Mouse (Mus musculus) limb, embryonic 12.5 days (tissue): ENCODE results near the gene Fyb. TPM values are rescaled to one million over a fixed set of nuclear protein-coding genes. Genes with fewer than 3 reads are reported as not detected.
"Not testable (repeated sequence)": the region's sequence is repeated elsewhere in the genome, so short reads cannot be mapped to it uniquely, and the experiment has no call there.

Experiments used
- ATAC-seq: fragments of 200-750 bp; cut with Nextera tagmentation; 2 replicates; pipeline ENCODE4 v1.8.0; 2017; ENCODE audit warnings: low read depth, moderate TSS enrichment; ENCODE audit not compliant: insufficient number of reproducible peaks, insufficient read depth, low FRiP score, low TSS enrichment
- H3K27ac ChIP-seq: fragments of 300-500 bp; sonication (generic); 2 replicates; pipeline ENCODE4 v1.5.1; 2016; ENCODE audit warnings: mild to moderate bottlenecking, moderate library complexity
- H3K27me3 ChIP-seq: fragments of 300-500 bp; sonication (generic); 2 replicates; pipeline ENCODE4 v1.6.1; 2016; ENCODE audit warnings: mild to moderate bottlenecking, moderate library complexity
- H3K36me3 ChIP-seq: fragments of 300-500 bp; sonication (generic); 2 replicates; pipeline ENCODE4 v1.6.1; 2016; ENCODE audit warnings: mild to moderate bottlenecking, moderate library complexity
- H3K4me1 ChIP-seq: fragments of 300-500 bp; sonication (generic); replicated peaks from 2 replicates; pipeline ENCODE4 v1.6.1; 2016
- H3K4me2 ChIP-seq: fragments of 300-500 bp; sonication (generic); 2 replicates; pipeline ENCODE4 v1.6.1; 2016; ENCODE audit warnings: mild to moderate bottlenecking, moderate library complexity
- H3K4me3 ChIP-seq: fragments of 300-500 bp; sonication (generic); replicated peaks from 2 replicates; pipeline ENCODE4 v1.5.1; 2016; ENCODE audit warnings: mild to moderate bottlenecking
- H3K9ac ChIP-seq: fragments of 300-500 bp; sonication (generic); replicated peaks from 2 replicates; pipeline ENCODE4 v1.6.1; 2016; ENCODE audit warnings: mild to moderate bottlenecking, moderate library complexity
- H3K9me3 ChIP-seq: fragments of 300-500 bp; sonication (generic); 2 replicates; pipeline ENCODE4 v1.6.1; 2016; ENCODE audit warnings: mild to moderate bottlenecking, moderate library complexity
- whole genome bisulfite sequencing: fragments of 180-500 bp; shearing (Covaris S2); methylation state at CpG from one replicate; pipeline ENCODE4 v1.1.7; 2016; 5-methylcytosine and 5-hydroxymethylcytosine counted together
- polyA plus RNA-seq: library from polyadenylated mRNA; unstranded; fragments of >200 nt; fragmentation: Nextera tagmentation; extraction: Ambion mirVana; gene quantifications from 2 replicates; pipeline ENCODE4 v1.2.1, GENCODE M21; 2016

Fyb gene
- polyA plus RNA-seq, 1 experiment from 2014 or later: 3.8 TPM

GRCm38 (mm10) chr15:6579194-6579768 is 56.6 kb downstream of the Fyb start:
- Histone ChIP-seq H3K27me3 (no peaks in the 10 kb centered on the region), H3K4me3 (no peak overlapping the region), H3K9ac (no peak overlapping the region), H3K9me3 (no peaks in the 10 kb centered on the region), H3K27ac (peak overlapping the region; percentile 42; the same call in 1 of the 2 replicates), H3K4me2 (0 out of 2 replicates have a peak overlapping the region, but pooled peaks have one; percentile 5), H3K36me3 (no peaks in the 10 kb centered on the region), H3K4me1 (peaks cover 14% of the 10 kb centered on the region; the same call in 1 of the 2 replicates)
- no peak for ATAC-seq
- WGBS: 65% methylated on average over 15 of the region's 15 CpGs

DNA sequence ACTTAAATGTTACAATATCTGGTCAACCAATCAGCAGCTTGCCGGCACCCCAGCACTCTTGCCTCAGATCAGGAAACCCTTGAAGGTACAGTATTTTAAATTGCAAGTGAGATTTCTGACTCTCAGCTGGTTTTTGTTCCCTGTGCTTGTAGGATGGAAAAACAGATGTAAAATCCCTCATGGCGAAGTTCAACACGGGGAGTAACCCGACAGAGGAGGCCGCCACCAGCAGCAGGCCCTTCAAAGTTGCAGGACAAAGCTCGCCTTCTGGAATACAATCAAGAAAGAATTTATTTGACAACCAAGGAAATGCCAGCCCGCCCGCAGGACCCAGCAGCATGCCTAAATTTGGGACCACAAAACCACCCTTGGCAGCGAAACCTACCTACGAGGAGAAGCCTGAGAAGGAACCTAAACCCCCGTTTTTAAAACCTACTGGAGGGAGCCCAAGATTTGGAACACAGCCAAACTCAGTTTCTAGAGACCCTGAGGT is 57.2 kb downstream of the Fyb start:
- Histone ChIP-seq H3K27ac (peak overlapping the region; percentile 42; the same call in 1 of the 2 replicates), H3K27me3 (no peaks in the 10 kb centered on the region), H3K4me1 (peaks cover 13% of the 10 kb centered on the region; the same call in 1 of the 2 replicates), H3K4me3 (no peak overlapping the region), H3K9me3 (no peaks in the 10 kb centered on the region), H3K4me2 (no peak overlapping the region), H3K9ac (no peak overlapping the region), H3K36me3 (no peaks in the 10 kb centered on the region)
- ATAC-seq: no peak
- WGBS: 77% methylated on average over 11 of the region's 11 CpGs

DNA sequence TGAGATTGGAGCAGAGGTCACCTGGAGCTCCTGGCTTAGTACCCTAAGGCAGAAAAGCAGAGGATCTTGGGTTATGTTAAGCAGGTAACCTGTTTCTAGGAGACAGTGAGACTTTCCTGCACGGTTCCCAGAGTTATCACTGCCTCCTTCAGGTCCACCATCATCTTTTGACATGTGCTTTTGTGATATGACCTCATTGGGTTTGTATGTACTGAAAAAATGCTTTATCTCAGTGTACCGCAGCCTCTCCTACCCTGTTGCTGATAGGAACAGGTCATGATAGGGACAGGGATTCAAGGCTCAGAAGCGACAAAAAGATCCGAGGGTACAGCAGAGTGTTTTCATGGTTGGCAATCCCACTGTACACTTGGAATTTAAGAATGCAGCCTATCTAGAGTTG is 62.0 kb downstream of the Fyb start:
- Histone ChIP-seq H3K9me3 (no peaks in the 10 kb centered on the region), H3K27me3 (no peaks in the 10 kb centered on the region), H3K9ac (no peak overlapping the region), H3K4me3 (no peak overlapping the region), H3K4me1 (0 out of 2 replicates have a peak, but pooled peaks cover 4% of the 10 kb centered on the region), H3K4me2 (no peak overlapping the region), H3K27ac (no peak overlapping the region), H3K36me3 (no peaks in the 10 kb centered on the region)
- no peak for ATAC-seq
- 89% methylated on average over 4 of the region's 4 CpGs for WGBS

- 83% methylated on average over 7 of the region's 7 CpGs for WGBS
- not testable (repeated sequence) for ATAC-seq, H3K27ac ChIP-seq, H3K4me1 ChIP-seq, H3K4me2 ChIP-seq, H3K4me3 ChIP-seq, H3K36me3 ChIP-seq, H3K27me3 ChIP-seq, H3K9me3 ChIP-seq, H3K9ac ChIP-seq
Measured at GRCm38 (mm10) chr15:6586351-6586750, 63.7 kb downstream of the Fyb start.

DNA sequence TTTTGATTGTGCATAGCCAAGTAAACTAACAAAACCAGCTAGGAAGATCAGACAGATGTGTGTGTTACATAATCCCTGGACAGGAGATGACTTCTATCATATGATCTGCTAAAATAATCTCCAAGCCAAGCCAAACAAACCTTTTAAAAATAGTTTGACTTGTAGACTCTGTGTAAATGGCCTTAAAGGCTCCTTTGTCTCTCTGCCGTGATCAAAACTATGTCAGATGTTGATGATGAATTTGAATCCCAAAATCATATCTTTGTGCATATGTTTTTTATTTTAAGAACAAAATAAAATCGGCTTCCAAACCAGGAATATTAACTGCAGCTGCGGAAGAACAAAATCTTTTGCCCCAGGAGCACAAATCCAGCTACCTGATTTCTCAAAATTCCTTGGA is 64.9 kb downstream of the Fyb start:
- no peak for ATAC-seq
- H3K27me3 ChIP-seq: no peaks in the 10 kb centered on the region
- 73% methylated on average over 3 of the region's 3 CpGs for WGBS
- no peak overlapping the region for H3K27ac ChIP-seq
- no peaks in the 10 kb centered on the region for H3K4me1 ChIP-seq
- no peak overlapping the region for H3K4me3 ChIP-seq
- no peak overlapping the region for H3K9ac ChIP-seq
- no peaks in the 10 kb centered on the region for H3K9me3 ChIP-seq
- H3K36me3 ChIP-seq: no peaks in the 10 kb centered on the region
- H3K4me2 ChIP-seq: no peak overlapping the region

GRCm38 (mm10) chr15:6588192-6588591 is 65.5 kb downstream of the Fyb start:
- Histone ChIP-seq H3K9me3 (no peaks in the 10 kb centered on the region), H3K27ac (no peak overlapping the region), H3K9ac (no peak overlapping the region), H3K27me3 (no peaks in the 10 kb centered on the region), H3K4me2 (no peak overlapping the region), H3K36me3 (no peaks in the 10 kb centered on the region), H3K4me1 (no peaks in the 10 kb centered on the region), H3K4me3 (no peak overlapping the region)
- ATAC-seq: no peak
- WGBS: 71% methylated on average over 7 of the region's 7 CpGs

- no peak overlapping the region for H3K9ac ChIP-seq
- no peaks in the 10 kb centered on the region for H3K27me3 ChIP-seq
- H3K9me3 ChIP-seq: no peaks in the 10 kb centered on the region
- H3K27ac ChIP-seq: no peak overlapping the region
- H3K36me3 ChIP-seq: no peaks in the 10 kb centered on the region
- WGBS: 91% methylated on average over 4 of the region's 4 CpGs
- no peaks in the 10 kb centered on the region for H3K4me1 ChIP-seq
- H3K4me2 ChIP-seq: no peak overlapping the region
- ATAC-seq: no peak
- H3K4me3 ChIP-seq: no peak overlapping the region
Measured at GRCm38 (mm10) chr15:6590846-6591451, 68.3 kb downstream of the Fyb start.

GRCm38 (mm10) chr15:6591527-6591926 is 68.9 kb downstream of the Fyb start:
- H3K36me3 ChIP-seq: no peaks in the 10 kb centered on the region
- ATAC-seq: no peak
- no peak overlapping the region for H3K4me2 ChIP-seq
- H3K4me3 ChIP-seq: no peak overlapping the region
- H3K9me3 ChIP-seq: no peaks in the 10 kb centered on the region
- no peaks in the 10 kb centered on the region for H3K27me3 ChIP-seq
- no peak overlapping the region for H3K9ac ChIP-seq
- WGBS: 60% methylated on average over 1 of the region's 1 CpGs
- no peaks in the 10 kb centered on the region for H3K4me1 ChIP-seq
- no peak overlapping the region for H3K27ac ChIP-seq

DNA sequence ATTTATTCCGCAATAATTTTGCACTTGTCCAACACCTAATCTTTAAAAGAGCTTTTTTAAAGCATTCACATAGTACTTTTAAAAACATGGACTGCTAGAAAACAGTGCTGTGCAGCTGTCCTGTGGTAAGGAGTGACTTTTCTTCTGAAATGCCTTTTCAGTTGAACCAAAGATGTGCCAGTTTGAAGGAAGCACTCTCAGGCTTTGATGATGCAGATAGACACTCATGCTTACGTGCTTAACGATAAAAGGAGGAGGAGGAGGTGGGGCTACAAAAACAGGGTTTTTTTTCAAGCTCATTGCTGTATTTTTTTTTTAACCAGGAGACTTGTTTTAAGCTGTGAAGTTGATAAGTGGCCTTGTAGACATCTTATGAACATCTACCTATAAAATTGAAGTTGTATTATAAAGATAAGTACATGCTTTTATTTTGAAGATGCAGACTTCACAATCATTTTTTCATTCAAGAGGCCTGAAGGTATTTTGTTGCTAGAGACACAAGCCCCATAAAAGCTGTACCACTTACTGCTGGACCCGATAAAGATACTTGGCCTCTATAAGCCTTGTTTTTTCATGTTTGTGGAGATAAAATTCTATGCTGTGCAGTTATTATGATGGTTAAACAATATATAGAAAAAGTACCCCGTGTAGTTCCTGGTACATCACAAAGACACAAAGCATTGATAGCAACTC is 70.1 kb downstream of the Fyb start:
- WGBS: 77% methylated on average over 5 of the region's 5 CpGs
- no peak overlapping the region for H3K4me2 ChIP-seq
- H3K9me3 ChIP-seq: no peaks in the 10 kb centered on the region
- no peak overlapping the region for H3K4me3 ChIP-seq
- no peaks in the 10 kb centered on the region for H3K36me3 ChIP-seq
- no peaks in the 10 kb centered on the region for H3K27me3 ChIP-seq
- H3K9ac ChIP-seq: no peak overlapping the region
- no peak for ATAC-seq
- no peak overlapping the region for H3K27ac ChIP-seq
- no peaks in the 10 kb centered on the region for H3K4me1 ChIP-seq

GRCm38 (mm10) chr15:6593254-6593623 is 70.6 kb downstream of the Fyb start:
- no peaks in the 10 kb centered on the region for H3K27me3 ChIP-seq
- WGBS: 59% methylated on average over 1 of the region's 1 CpGs
- no peaks in the 10 kb centered on the region for H3K36me3 ChIP-seq
- no peak overlapping the region for H3K9ac ChIP-seq
- H3K27ac ChIP-seq: no peak overlapping the region
- no peak overlapping the region for H3K4me2 ChIP-seq
- no peak for ATAC-seq
- no peaks in the 10 kb centered on the region for H3K4me1 ChIP-seq
- no peaks in the 10 kb centered on the region for H3K9me3 ChIP-seq
- no peak overlapping the region for H3K4me3 ChIP-seq

DNA sequence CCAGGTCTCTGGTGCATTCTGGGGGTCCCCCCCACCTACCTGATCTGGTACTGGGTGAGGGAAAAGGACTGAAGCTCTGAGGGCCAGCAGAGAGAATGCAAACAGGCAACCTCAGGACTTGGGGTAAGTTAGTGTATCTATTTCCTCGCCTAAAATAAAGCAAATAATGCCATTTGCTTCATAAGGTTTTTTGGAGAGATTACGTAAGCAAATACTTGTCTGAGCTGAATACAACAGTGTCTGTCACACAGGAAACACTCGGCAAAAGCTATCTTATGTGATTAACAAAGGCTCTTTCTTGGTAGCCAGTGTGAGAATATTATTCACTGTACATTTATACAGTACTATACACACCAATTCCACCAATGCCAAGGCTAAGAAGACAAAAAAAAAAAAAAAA is 76.0 kb downstream of the Fyb start:
- H3K4me1 ChIP-seq: no peaks in the 10 kb centered on the region
- H3K27me3 ChIP-seq: no peaks in the 10 kb centered on the region
- no peaks in the 10 kb centered on the region for H3K9me3 ChIP-seq
- no peak for ATAC-seq
- no peak overlapping the region for H3K4me3 ChIP-seq
- no peak overlapping the region for H3K4me2 ChIP-seq
- H3K36me3 ChIP-seq: no peaks in the 10 kb centered on the region
- 83% methylated on average over 3 of the region's 3 CpGs for WGBS
- no peak overlapping the region for H3K27ac ChIP-seq
- no peak overlapping the region for H3K9ac ChIP-seq
